Mouse (Mus musculus) hindbrain, embryonic 11.5 days (tissue): Measurements from ENCODE around the gene Zfp593. TPM values are rescaled to one million over a fixed set of nuclear protein-coding genes. Genes with fewer than 3 reads are reported as not detected.
"Not testable (repeated sequence)": the region's sequence is repeated elsewhere in the genome, so short reads cannot be mapped to it uniquely, and the experiment has no call there.

Experiments
- ATAC-seq: fragments of 200-750 bp; cut with Nextera tagmentation; 2 replicates; pipeline ENCODE4 v1.8.0; 2017; ENCODE audit warnings: mild to moderate bottlenecking, moderate TSS enrichment, moderate library complexity; ENCODE audit not compliant: low FRiP score
- DNase-seq: peaks from one replicate; pipeline ENCODE4 v3.0.0-alpha.2; 2015; ENCODE audit warnings: low spot score
- H3K27ac ChIP-seq: fragments of 300-500 bp; sonication (generic); 2 replicates; pipeline ENCODE4 v1.5.1; 2014; ENCODE audit warnings: mild to moderate bottlenecking, low read depth, low read length
- H3K27me3 ChIP-seq: fragments of 300-500 bp; sonication (generic); 2 replicates; pipeline ENCODE4 v1.6.1; 2014; ENCODE audit warnings: mild to moderate bottlenecking, low read length, moderate library complexity, mixed read lengths; ENCODE audit not compliant: control insufficient read depth, insufficient read depth
- H3K36me3 ChIP-seq: fragments of 300-500 bp; sonication (generic); 2 replicates; pipeline ENCODE4 v1.6.1; 2014; ENCODE audit warnings: mild to moderate bottlenecking, low read length, moderate library complexity, mixed read lengths; ENCODE audit not compliant: control insufficient read depth, insufficient read depth
- H3K4me1 ChIP-seq: fragments of 300-500 bp; sonication (generic); replicated peaks from 2 replicates; pipeline ENCODE4 v1.6.1; 2014; ENCODE audit warnings: low read length, mixed read lengths; ENCODE audit not compliant: control insufficient read depth, insufficient read depth
- H3K4me2 ChIP-seq: fragments of 300-500 bp; sonication (generic); replicated peaks from 2 replicates; pipeline ENCODE4 v1.6.1; 2014; ENCODE audit warnings: mild to moderate bottlenecking, low read depth, low read length
- H3K4me3 ChIP-seq: fragments of 300-500 bp; sonication (generic); 2 replicates; pipeline ENCODE4 v1.5.1; 2014; ENCODE audit warnings: low read depth, low read length
- H3K9ac ChIP-seq: fragments of 300-500 bp; sonication (generic); 2 replicates; pipeline ENCODE4 v1.6.1; 2014; ENCODE audit warnings: low read depth, low read length
- H3K9me3 ChIP-seq: fragments of 300-500 bp; sonication (generic); 2 replicates; pipeline ENCODE4 v1.6.1; 2016; ENCODE audit warnings: low read length; ENCODE audit not compliant: control insufficient read depth
- WGBS: fragments of 180-500 bp; shearing (Covaris S2); extraction: QIAGEN DNeasy Blood & Tissue Kit; methylation state at CpG from one replicate; pipeline ENCODE4 v1.1.7; 2014; 5-methylcytosine and 5-hydroxymethylcytosine counted together
- polyA plus RNA-seq: library from polyadenylated mRNA; unstranded; fragments of >200 nt; fragmentation: Nextera tagmentation; extraction: Ambion mirVana; gene quantifications from 2 replicates; pipeline ENCODE4 v1.2.1, GENCODE M21; 2014

Zfp593 gene
- polyA plus RNA-seq, 1 experiment from 2014 or later, result 18.3 TPM

- no peaks in the 10 kb centered on the region for H3K9me3 ChIP-seq
- no peak for DNase-seq
- peak overlapping the region; percentile 80 for H3K4me2 ChIP-seq
- ATAC-seq, result no peak; the same call in none of the 2 replicates
- H3K4me1 ChIP-seq, result 0 out of 2 replicates have a peak, but pooled peaks cover 5% of the 10 kb centered on the region
- peak overlapping the region; percentile 99 for H3K9ac ChIP-seq
- 3% methylated on average over 54 of the region's 59 CpGs for WGBS
- peak overlapping the region; percentile 98 for H3K4me3 ChIP-seq
- H3K27ac ChIP-seq, result peak overlapping the region; percentile 100
- H3K27me3 ChIP-seq, result no peaks in the 10 kb centered on the region
- H3K36me3 ChIP-seq, result no peaks in the 10 kb centered on the region
These were observed 41.1 kb upstream of the Zfp593 start for GRCm38 (mm10) chr4:134286226-134287167.

GRCm38 (mm10) chr4:134284942-134285341 lies 39.5 kb upstream of the Zfp593 start:
- Histone ChIP-seq H3K9ac (no peak overlapping the region), H3K4me3 (no peak overlapping the region), H3K27ac (no peak overlapping the region), H3K4me1 (0 out of 2 replicates have a peak, but pooled peaks cover 5% of the 10 kb centered on the region), H3K4me2 (no peak overlapping the region), H3K9me3 (no peaks in the 10 kb centered on the region), H3K36me3 (no peaks in the 10 kb centered on the region), H3K27me3 (no peaks in the 10 kb centered on the region)
- WGBS, result 94% methylated on average over 2 of the region's 2 CpGs
- DNase-seq (no peak), ATAC-seq (no peak)

GRCm38 (mm10) chr4:134273417-134274345 lies 28.3 kb upstream of the Zfp593 start:
- Histone ChIP-seq H3K9ac (no peak overlapping the region), H3K27ac (no peak overlapping the region), H3K4me3 (no peak overlapping the region), H3K36me3 (peaks cover 5% of the 10 kb centered on the region; the same call in 1 of the 2 replicates), H3K4me1 (no peaks in the 10 kb centered on the region), H3K9me3 (no peaks in the 10 kb centered on the region), H3K4me2 (no peak overlapping the region), H3K27me3 (no peaks in the 10 kb centered on the region)
- ATAC-seq, result no peak
- DNase-seq, result peak; percentile 22
- 9% methylated on average over 14 of the region's 14 CpGs for WGBS

DNA sequence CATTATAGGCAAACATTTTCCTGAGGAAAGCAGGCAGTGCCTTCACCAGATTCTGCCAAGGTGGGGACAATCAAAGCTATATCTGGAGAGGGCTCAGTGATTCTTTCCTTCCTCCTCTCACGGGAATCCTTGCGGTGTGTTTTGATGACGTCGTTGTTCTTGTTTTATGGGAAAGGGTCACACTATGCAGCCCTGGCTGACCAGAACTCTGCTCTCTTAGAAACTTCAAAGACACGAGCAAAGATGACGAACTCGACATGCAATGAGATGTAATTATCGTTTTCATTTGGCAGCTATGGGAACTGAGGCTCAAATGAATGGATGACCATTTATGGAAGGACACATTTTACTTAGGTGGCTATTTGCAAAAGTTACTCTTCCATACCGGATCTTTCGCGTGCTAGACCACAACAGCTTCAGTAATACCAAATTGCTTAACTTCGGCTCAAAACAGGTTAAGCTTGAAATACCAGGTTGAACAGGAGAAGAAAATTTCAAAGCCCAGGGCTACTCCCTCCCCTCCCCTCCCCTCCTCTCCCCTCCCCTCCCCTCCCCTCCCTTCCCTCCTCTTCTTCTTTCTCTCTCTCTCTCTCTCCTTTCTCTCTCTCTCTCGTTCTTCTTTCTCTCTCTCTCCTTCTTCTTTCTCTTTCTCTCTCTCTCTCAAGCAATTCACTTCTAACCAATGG lies 27.5 kb upstream of the Zfp593 start:
- Histone ChIP-seq H3K4me2 (no peak overlapping the region), H3K27me3 (no peaks in the 10 kb centered on the region), H3K36me3 (peaks cover 3% of the 10 kb centered on the region; the same call in 1 of the 2 replicates), H3K4me1 (no peaks in the 10 kb centered on the region), H3K27ac (no peak overlapping the region), H3K4me3 (no peak overlapping the region), H3K9me3 (no peaks in the 10 kb centered on the region), H3K9ac (no peak overlapping the region)
- ATAC-seq (no peak), DNase-seq (no peak)
- WGBS, result 37% methylated on average over 12 of the region's 13 CpGs

DNA sequence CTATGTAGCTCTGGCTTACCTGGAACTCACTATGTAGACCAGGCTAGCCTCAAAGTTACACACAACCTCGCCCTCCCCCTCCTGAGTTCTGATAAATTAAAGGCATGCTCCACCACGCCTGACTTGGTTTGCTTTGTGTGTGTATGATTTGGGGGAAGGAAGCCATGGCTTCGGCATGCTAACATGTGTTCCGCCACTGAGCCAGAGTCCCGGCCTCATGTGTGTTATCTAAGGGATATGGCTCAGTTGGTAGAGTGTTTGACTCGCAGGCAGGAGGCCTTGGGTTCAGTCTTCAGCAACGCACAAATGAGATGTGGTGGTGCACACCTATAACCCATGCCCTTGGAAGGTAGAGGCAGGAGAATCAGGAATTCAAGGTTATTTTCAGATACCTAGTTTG lies 26.6 kb upstream of the Zfp593 start:
- Histone ChIP-seq H3K4me2 (no peak overlapping the region), H3K9ac (no peak overlapping the region), H3K9me3 (no peaks in the 10 kb centered on the region), H3K4me1 (no peaks in the 10 kb centered on the region), H3K27me3 (no peaks in the 10 kb centered on the region), H3K27ac (no peak overlapping the region), H3K4me3 (no peak overlapping the region), H3K36me3 (peaks cover under 1% of the 10 kb centered on the region; the same call in 1 of the 2 replicates)
- ATAC-seq (no peak), DNase-seq (no peak)
- WGBS, result 90% methylated on average over 7 of the region's 7 CpGs

DNA sequence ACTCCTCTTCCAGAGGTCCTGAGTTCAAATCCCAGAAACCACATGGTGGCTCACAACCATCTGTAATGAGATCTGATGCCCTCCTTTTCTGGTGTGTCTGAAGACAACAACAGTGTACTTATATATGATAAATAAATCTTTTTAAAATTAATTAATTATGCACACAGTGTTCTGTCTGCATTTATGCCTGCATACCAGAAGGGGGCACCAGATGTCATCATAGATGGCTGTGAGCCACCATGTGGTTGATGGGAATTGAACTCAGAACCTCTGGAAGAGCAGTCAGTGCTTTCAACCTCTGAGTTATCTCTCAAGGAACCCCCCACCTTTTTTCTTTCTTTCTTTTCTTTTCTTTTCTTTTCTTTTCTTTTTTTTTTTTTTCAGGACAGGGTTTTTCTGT lies 24.2 kb upstream of the Zfp593 start:
- H3K27ac ChIP-seq, H3K27me3 ChIP-seq, H3K4me3 ChIP-seq, ATAC-seq, H3K4me1 ChIP-seq, H3K9me3 ChIP-seq, DNase-seq, H3K9ac ChIP-seq, H3K36me3 ChIP-seq, H3K4me2 ChIP-seq: not testable (repeated sequence)

DNA sequence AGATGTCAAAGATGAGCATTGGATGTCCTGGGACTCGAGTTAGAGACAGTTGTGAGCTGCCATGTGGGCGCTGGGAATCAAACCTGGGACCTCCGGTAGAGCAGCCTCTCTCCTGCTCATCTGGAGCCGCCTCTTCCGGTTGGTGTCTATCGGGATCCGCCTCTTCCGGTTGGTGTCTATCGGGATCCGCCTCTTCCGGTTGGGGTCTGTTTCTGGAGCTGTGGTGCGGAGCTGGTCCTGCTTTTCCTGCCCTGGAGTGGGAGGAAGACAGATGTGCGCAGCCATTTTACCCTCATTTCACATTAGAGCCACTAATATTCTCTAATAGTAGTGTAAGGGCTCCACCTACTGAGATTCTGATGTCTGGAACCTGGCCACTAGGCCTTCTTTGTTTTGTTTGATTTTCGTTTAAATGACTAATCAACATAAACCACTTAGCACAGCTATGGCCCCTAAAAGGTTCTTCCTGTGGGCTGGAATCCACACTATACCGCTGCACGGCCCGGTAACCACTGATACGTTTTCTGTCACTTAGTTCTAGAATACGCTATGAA lies 22.8 kb upstream of the Zfp593 start:
- H3K9me3 ChIP-seq, result no peaks in the 10 kb centered on the region
- no peak for DNase-seq
- 86% methylated on average over 19 of the region's 19 CpGs for WGBS

More for the DNA sequence above, 22.8 kb upstream of the Zfp593 start:
- no peak overlapping the region for H3K4me3 ChIP-seq
- no peaks in the 10 kb centered on the region for H3K27me3 ChIP-seq
- H3K9ac ChIP-seq, result no peak overlapping the region
- no peak overlapping the region for H3K27ac ChIP-seq
- H3K36me3 ChIP-seq, result no peaks in the 10 kb centered on the region
- ATAC-seq, result no peak
- H3K4me2 ChIP-seq, result no peak overlapping the region
- H3K4me1 ChIP-seq, result no peaks in the 10 kb centered on the region
